Mouse (Mus musculus) stomach, embryonic 16.5 days (tissue): Measurements from ENCODE around the gene Olfr1211. TPM values are rescaled to one million over a fixed set of nuclear protein-coding genes. Genes with fewer than 3 reads are reported as not detected.

Source experiments
- ATAC-seq: fragments of 200-750 bp; cut with Nextera tagmentation; 2 replicates; pipeline ENCODE4 v1.8.0; 2017; ENCODE audit warnings: moderate number of reproducible peaks, moderate TSS enrichment; ENCODE audit not compliant: insufficient read depth, low FRiP score
- H3K27ac ChIP-seq: fragments of 300-500 bp; sonication (generic); 2 replicates; pipeline ENCODE4 v1.5.1; 2014; ENCODE audit warnings: low read length
- H3K27me3 ChIP-seq: fragments of 300-500 bp; sonication (generic); 2 replicates; pipeline ENCODE4 v1.6.1; 2014; ENCODE audit warnings: low read length, control low read depth, mixed read lengths; ENCODE audit not compliant: control insufficient read depth, insufficient read depth
- H3K36me3 ChIP-seq: fragments of 300-500 bp; sonication (generic); 2 replicates; pipeline ENCODE4 v1.6.1; 2014; ENCODE audit warnings: low read length; ENCODE audit not compliant: control insufficient read depth, insufficient read depth
- H3K4me1 ChIP-seq: fragments of 300-500 bp; sonication (generic); 2 replicates; pipeline ENCODE4 v1.6.1; 2014; ENCODE audit warnings: low read length, control low read depth, mixed read lengths; ENCODE audit not compliant: control insufficient read depth, insufficient read depth
- H3K4me2 ChIP-seq: fragments of 300-500 bp; sonication (generic); 2 replicates; pipeline ENCODE4 v1.6.1; 2014; ENCODE audit warnings: low read depth, low read length, mixed read lengths
- H3K4me3 ChIP-seq: fragments of 300-500 bp; sonication (generic); replicated peaks from 2 replicates; pipeline ENCODE4 v1.5.1; 2014; ENCODE audit warnings: mild to moderate bottlenecking, low read length
- H3K9ac ChIP-seq: fragments of 300-500 bp; sonication (generic); 2 replicates; pipeline ENCODE4 v1.6.1; 2014; ENCODE audit warnings: low read length
- H3K9me3 ChIP-seq: fragments of 300-500 bp; sonication (generic); replicated peaks from 2 replicates; pipeline ENCODE4 v1.6.1; 2016; ENCODE audit warnings: low read length, control low read depth; ENCODE audit not compliant: control insufficient read depth
- whole genome bisulfite sequencing: fragments of 180-500 bp; shearing (Covaris S2); extraction: QIAGEN DNeasy Blood & Tissue Kit; methylation state at CpG from one replicate; pipeline ENCODE4 v1.1.7; 2014; 5-methylcytosine and 5-hydroxymethylcytosine counted together
- polyA plus RNA-seq: library from polyadenylated mRNA; unstranded; fragments of >200 nt; fragmentation: Nextera tagmentation; extraction: Ambion mirVana; gene quantifications from 2 replicates; pipeline ENCODE4 v1.2.1, GENCODE M21; 2015

The Olfr1211 gene
- not detected in 2 replicates for polyA plus RNA-seq

GRCm38 (mm10) chr2:88938011-88938410 is at the start of gene Olfr1211:
Gene Olfr1211, minus strand, starts transcription at chr2:88938111.
- no peak within 1 kb of the TSS for H3K27ac ChIP-seq
- H3K4me2 ChIP-seq: no peak within 1 kb of the TSS
- ATAC-seq: no peak
- H3K9ac ChIP-seq: no peak within 1 kb of the TSS
- 78% methylated on average over 1 of the region's 1 CpGs for WGBS
- H3K36me3 ChIP-seq: no peaks in the 10 kb centered on the region
- no peaks in the 10 kb centered on the region for H3K4me1 ChIP-seq
- H3K9me3 ChIP-seq: no peaks in the 10 kb centered on the region
- no peak within 1 kb of the TSS for H3K4me3 ChIP-seq
- H3K27me3 ChIP-seq: no peaks in the 10 kb centered on the region

- H3K4me1 ChIP-seq: no peaks in the 10 kb centered on the region
- no peaks in the 10 kb centered on the region for H3K27me3 ChIP-seq
- H3K4me3 ChIP-seq: no peak within 1 kb of the TSS
- no peak within 1 kb of the TSS for H3K4me2 ChIP-seq
- no peaks in the 10 kb centered on the region for H3K36me3 ChIP-seq
- no peak within 1 kb of the TSS for H3K27ac ChIP-seq
- WGBS: 81% methylated on average over 1 of the region's 1 CpGs
- ATAC-seq: no peak
- H3K9ac ChIP-seq: no peak within 1 kb of the TSS
- no peaks in the 10 kb centered on the region for H3K9me3 ChIP-seq
Observed at GRCm38 (mm10) chr2:88980181-88980580, 42.3 kb upstream of the Olfr1211 start, which contains the start of gene Gm13762. Gene Gm13762, minus strand, starts transcription at chr2:88980281.

GRCm38 (mm10) chr2:88953669-88954068 is 15.8 kb upstream of the Olfr1211 start, which contains the start of gene Olfr1212:
Gene Olfr1212, plus strand, starts transcription at chr2:88953969.
- no peaks in the 10 kb centered on the region for H3K4me1 ChIP-seq
- no peak within 1 kb of the TSS for H3K4me2 ChIP-seq
- no peak within 1 kb of the TSS for H3K27ac ChIP-seq
- H3K36me3 ChIP-seq: no peaks in the 10 kb centered on the region
- no peak for ATAC-seq
- no peak within 1 kb of the TSS for H3K9ac ChIP-seq
- H3K27me3 ChIP-seq: no peaks in the 10 kb centered on the region
- no peaks in the 10 kb centered on the region for H3K9me3 ChIP-seq
- no peak within 1 kb of the TSS for H3K4me3 ChIP-seq

- Histone ChIP-seq H3K9ac (no peak within 1 kb of the TSS), H3K9me3 (no peaks in the 10 kb centered on the region), H3K36me3 (no peaks in the 10 kb centered on the region), H3K27ac (no peak within 1 kb of the TSS), H3K27me3 (no peaks in the 10 kb centered on the region), H3K4me3 (no peak within 1 kb of the TSS), H3K4me1 (no peaks in the 10 kb centered on the region), H3K4me2 (no peak within 1 kb of the TSS)
- no peak for ATAC-seq
- 87% methylated on average over 3 of the region's 3 CpGs for WGBS
Observed at GRCm38 (mm10) chr2:88915057-88915456, 22.9 kb downstream of the Olfr1211 start, which contains the start of gene Olfr1209. Gene Olfr1209, minus strand, starts transcription at chr2:88915157.

DNA sequence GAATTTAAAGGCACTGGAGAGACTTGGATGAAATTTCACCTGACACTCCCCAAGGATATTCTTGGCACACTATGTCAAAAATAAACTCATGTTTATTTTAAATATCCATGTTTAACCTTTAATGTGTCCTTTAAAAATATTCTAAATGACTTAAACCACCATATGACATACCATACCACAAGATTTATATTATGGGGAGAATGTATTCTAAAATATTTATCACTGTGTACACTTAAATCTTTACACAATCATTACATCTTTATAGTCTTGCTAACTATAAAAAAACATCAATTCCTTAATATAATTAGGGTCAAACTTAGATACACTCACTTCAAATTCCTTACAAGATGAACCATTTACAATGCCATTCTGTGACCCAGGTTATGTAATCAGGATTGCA is 35.7 kb downstream of the Olfr1211 start, which contains the start of gene Olfr1208:
Olfr1208 (minus strand) TSS at position 101 of the 400 bp plus-strand sequence.
- Histone ChIP-seq H3K9ac (no peak within 1 kb of the TSS), H3K4me1 (no peaks in the 10 kb centered on the region), H3K9me3 (no peaks in the 10 kb centered on the region), H3K27me3 (no peaks in the 10 kb centered on the region), H3K27ac (no peak within 1 kb of the TSS), H3K36me3 (no peaks in the 10 kb centered on the region), H3K4me2 (no peak within 1 kb of the TSS), H3K4me3 (no peak within 1 kb of the TSS)
- no peak for ATAC-seq

Other genes with a start within 250 kb of the Olfr1211 start
- not detected in 2 replicates for gene Olfr1195, start 248.9 kb downstream of the Olfr1211 start, polyA plus RNA-seq
- gene Olfr1196, start 233.5 kb downstream of the Olfr1211 start, polyA plus RNA-seq: not detected in 2 replicates
- not detected in 2 replicates for gene Olfr1197, start 205.7 kb downstream of the Olfr1211 start, polyA plus RNA-seq
- gene Olfr1198, start 186.7 kb downstream of the Olfr1211 start, polyA plus RNA-seq: not detected in 2 replicates
- not detected in 2 replicates for gene Olfr1199, start 177.6 kb downstream of the Olfr1211 start, polyA plus RNA-seq
- gene Olfr1200, start 167.6 kb downstream of the Olfr1211 start, polyA plus RNA-seq: not detected in 2 replicates
- not detected in 2 replicates for gene Olfr1201, start 145.1 kb downstream of the Olfr1211 start, polyA plus RNA-seq
- gene Olfr1202, start 123.6 kb downstream of the Olfr1211 start, polyA plus RNA-seq: not detected in 2 replicates
- not detected in 2 replicates for gene Olfr1205, start 108.4 kb downstream of the Olfr1211 start, polyA plus RNA-seq
- gene Olfr1204, start 88.8 kb downstream of the Olfr1211 start, polyA plus RNA-seq: not detected in 2 replicates
- gene Olfr1206, start 74.9 kb downstream of the Olfr1211 start, polyA plus RNA-seq: not detected in 2 replicates
- not detected in 2 replicates for gene Olfr1208, start 35.8 kb downstream of the Olfr1211 start, polyA plus RNA-seq
- not detected in 2 replicates for gene Olfr1209, start 23.0 kb downstream of the Olfr1211 start, polyA plus RNA-seq
- not detected in 2 replicates for gene Olfr1212, start 15.9 kb upstream of the Olfr1211 start, polyA plus RNA-seq
- gene Gm13762, start 42.2 kb upstream of the Olfr1211 start, polyA plus RNA-seq: not detected in 2 replicates
- gene Olfr1214, start 54.5 kb upstream of the Olfr1211 start, polyA plus RNA-seq: not detected in 2 replicates
- gene Olfr1215, start 68.9 kb upstream of the Olfr1211 start, polyA plus RNA-seq: not detected in 2 replicates
- gene Olfr1216, start 80.2 kb upstream of the Olfr1211 start, polyA plus RNA-seq: not detected in 2 replicates
- gene Olfr1217, start 94.0 kb upstream of the Olfr1211 start, polyA plus RNA-seq: not detected in 2 replicates
- not detected in 2 replicates for gene Olfr1218, start 123.1 kb upstream of the Olfr1211 start, polyA plus RNA-seq
- not detected in 2 replicates for gene Olfr1219, start 145.4 kb upstream of the Olfr1211 start, polyA plus RNA-seq
- not detected in 2 replicates for gene Olfr1220, start 168.7 kb upstream of the Olfr1211 start, polyA plus RNA-seq
- gene Olfr1221, start 179.2 kb upstream of the Olfr1211 start, polyA plus RNA-seq: not detected in 2 replicates
- gene Olfr1222, start 194.9 kb upstream of the Olfr1211 start, polyA plus RNA-seq: not detected in 2 replicates
- gene Olfr1223, start 213.4 kb upstream of the Olfr1211 start, polyA plus RNA-seq: not detected in 2 replicates
- gene Olfr1224-ps1, start 226.0 kb upstream of the Olfr1211 start, polyA plus RNA-seq: not detected in 2 replicates
- not detected in 2 replicates for gene Olfr1225, start 236.6 kb upstream of the Olfr1211 start, polyA plus RNA-seq